Mouse (Mus musculus): ENCODE data around the gene Gm20388. TPM values are rescaled to one million over a fixed set of nuclear protein-coding genes. Genes with fewer than 3 reads are reported as not detected.

Gm20388 gene
- total RNA-seq, 2 experiments from 2014 or later, result 2.2 to 7.6 TPM

DNA sequence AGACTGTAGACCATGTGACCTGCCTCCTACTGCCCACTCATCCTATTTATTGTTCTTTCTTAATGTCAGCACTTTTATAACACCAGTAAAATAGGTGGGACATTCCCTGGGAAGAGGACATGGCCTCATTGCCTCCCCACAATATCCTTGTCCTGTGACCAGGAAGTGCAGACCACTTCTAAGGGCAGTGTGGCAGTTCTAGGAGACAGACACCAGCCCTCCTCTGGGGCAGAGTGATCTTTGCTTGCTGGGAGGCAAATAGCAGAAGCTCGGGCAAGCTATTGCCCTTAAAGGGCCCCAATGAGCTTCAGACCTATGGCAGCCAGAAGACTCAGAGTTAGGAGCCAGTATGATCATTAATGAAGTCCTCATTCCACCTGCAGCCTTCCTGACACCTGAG, 2694.0 kb downstream of the Gm20388 start:
- TF ChIP-seq CTCF (conservative IDR thresholded peaks at IDR 0.05), result no peak
- no peak for DNase-seq (ENCODE audit: low spot score in 2 of 2)
- H3K4me3 ChIP-seq, result no peak overlapping the region
- no peak overlapping the region for H3K27ac ChIP-seq

- no peak for DNase-seq (ENCODE audit: low spot score in 2 of 2)
- no peak for TF ChIP-seq CTCF (conservative IDR thresholded peaks at IDR 0.05)
- H3K4me3 ChIP-seq, result no peak overlapping the region
- H3K27ac ChIP-seq, result no peak overlapping the region
Measured at GRCm38 (mm10) chr8:122605367-122605766, 2694.7 kb downstream of the Gm20388 start.

DNA sequence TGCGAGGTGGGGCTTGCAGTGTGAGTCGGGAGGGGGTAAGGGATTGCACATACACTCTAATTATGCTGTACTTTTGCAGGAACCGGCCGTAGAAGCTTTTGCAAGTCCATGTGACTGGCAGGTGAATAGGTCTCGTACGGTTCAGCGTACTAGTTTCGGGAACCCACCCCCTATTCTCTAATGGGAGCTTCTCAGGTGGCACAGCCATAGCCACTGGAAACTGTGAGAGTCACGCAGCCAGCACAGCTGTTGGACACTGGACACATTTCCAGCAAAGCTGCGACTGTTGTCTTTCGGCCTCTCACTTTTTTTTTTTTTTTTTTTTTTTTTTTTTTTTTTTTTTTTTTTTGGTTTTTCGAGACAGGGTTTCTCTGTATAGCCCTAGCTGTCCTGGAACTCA, 2696.2 kb downstream of the Gm20388 start:
- DNase-seq (ENCODE audit: low spot score in 2 of 2), result no peak
- no peak overlapping the region for H3K27ac ChIP-seq
- TF ChIP-seq CTCF (conservative IDR thresholded peaks at IDR 0.05), result no peak
- H3K4me3 ChIP-seq, result no peak overlapping the region

- no peak for DNase-seq (ENCODE audit: low spot score in 2 of 2)
- TF ChIP-seq CTCF (conservative IDR thresholded peaks at IDR 0.05), result peak; percentile 53
- peak overlapping the region; percentile 79 for H3K4me3 ChIP-seq
- H3K27ac ChIP-seq, result peak overlapping the region; percentile 48
Measured at GRCm38 (mm10) chr8:122610209-122610608, 2699.6 kb downstream of the Gm20388 start.

DNA sequence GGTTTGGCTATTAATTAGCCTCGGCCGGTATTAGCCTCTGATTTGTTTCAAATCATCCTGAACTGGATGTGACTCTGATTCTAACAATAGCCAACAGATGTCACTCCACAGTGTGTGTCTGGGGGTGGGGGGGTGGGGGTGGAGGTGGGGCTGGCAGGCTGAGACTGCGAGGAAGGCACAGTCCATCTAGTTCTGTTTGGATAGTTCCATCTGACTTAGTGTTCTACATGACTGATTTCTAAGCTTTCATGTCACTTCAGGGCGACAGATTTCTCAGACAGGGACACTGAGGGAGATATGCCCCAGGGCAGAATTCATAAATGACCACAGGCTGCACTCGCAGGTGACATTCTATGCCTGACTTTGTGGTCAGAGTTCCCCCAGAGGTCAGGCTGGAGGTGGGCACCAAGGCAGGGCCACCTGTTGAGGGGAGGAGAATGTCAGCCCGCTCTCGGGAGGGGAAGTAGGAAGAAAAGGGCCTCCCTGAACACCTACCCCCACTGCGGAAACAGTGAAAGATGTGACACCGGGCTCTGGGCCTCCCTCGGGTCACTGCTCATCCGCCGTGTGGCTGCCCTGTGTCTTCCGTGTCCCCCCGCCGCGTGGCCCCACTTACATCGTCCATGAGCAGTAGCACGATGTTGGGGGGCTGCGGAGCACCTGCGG, 2700.1 kb downstream of the Gm20388 start:
- Histone ChIP-seq H3K27ac (peak overlapping the region; percentile 95), H3K4me3 (peak overlapping the region; percentile 79)
- TF ChIP-seq CTCF (conservative IDR thresholded peaks at IDR 0.05), result no peak
- DNase-seq (ENCODE audit: low spot score in 2 of 2), result no peak

DNA sequence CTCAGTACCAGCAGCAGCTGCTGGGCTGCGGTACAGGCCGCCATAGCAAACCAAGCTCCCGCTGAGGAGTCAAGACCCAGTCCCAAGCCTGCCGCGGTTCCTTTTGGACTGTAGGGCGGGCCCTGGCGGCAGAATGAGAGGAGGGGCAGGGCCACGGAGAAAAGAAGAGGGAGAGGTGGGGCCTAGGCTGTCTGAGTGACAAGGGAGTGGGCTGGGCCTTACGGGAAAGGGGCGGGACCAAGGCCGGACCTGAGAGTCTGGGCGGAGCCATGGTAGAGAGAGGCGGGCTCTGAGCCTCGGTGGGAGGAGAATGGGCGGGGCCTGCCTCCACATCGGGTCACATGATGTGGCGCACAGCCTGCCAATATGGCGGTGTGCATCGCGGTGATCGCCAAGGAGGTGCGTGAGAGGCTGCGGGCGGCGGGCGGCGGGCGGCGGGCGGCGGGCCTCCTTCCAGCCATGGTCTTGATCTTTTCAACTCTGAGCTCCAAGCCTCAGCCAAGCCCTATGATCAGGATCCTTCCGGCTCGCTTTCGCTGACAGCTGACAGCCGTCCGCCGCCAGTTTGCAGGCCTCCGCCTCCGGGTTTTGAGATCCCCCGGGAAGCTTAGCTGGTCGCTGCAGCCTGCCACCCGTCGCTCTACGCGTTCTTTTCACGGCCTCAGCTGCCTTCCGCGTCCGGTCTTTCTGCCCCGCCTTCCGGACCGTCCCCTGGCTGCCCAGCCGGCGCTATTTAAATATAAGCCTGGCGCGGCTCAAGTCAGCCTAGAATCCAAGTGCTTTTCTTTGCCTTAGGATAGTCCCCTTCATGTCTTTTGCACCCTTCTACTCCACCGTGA, 2700.9 kb downstream of the Gm20388 start, which contains the start of the genes Galns and Trappc2l:
Gene Galns, minus strand, starts transcription at position 169 of the 839 bp plus-strand sequence.
Gene Trappc2l, plus strand, starts transcription at position 346 of the 839 bp plus-strand sequence.
- Histone ChIP-seq H3K27ac (peak within 1 kb of the TSS; percentile 96), H3K4me3 (peak within 1 kb of the TSS; percentile 79)
- peak; percentile 92 to 96 for DNase-seq (ENCODE audit: low spot score in 2 of 2)
- peak; percentile 68 for TF ChIP-seq CTCF (conservative IDR thresholded peaks at IDR 0.05)

DNA sequence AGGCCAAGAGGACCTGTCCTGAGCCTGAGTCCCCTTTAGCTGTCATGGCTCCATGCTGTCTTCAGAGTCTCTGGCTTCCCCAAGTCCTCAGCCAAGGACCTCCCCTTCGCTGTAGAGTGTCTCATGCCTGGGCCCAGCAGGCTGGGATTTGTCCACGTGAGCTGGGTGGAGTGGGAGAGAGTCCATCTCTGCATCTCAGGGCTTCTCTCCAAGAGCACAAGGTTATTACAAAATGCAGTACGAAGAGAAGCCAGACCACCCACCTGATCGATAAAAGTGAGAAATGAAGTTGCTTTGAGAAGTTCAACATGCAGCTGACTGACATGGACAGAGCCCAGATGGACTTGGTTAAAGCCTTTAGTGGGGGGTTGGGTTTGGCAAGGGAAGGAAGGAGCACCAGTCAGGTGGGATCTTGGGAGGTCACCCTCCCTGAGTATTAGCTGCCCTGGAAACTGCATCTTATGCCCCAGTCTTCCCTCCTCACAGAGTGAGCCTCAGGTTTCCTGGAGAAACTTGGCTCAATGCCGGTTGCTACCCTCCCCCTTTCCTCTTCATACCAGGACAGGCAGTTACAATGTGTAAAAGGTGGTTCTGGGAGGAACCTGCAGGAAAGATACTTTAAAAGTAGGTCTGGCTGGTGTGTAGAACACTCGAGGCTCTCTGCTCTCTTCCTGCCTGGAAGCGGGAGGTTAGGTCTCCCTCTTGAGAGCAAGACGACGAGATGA, 2705.7 kb downstream of the Gm20388 start:
- H3K4me3 ChIP-seq, result no peak overlapping the region
- no peak for TF ChIP-seq CTCF (conservative IDR thresholded peaks at IDR 0.05)
- DNase-seq (ENCODE audit: low spot score in 2 of 2), result no peak
- no peak overlapping the region for H3K27ac ChIP-seq

DNA sequence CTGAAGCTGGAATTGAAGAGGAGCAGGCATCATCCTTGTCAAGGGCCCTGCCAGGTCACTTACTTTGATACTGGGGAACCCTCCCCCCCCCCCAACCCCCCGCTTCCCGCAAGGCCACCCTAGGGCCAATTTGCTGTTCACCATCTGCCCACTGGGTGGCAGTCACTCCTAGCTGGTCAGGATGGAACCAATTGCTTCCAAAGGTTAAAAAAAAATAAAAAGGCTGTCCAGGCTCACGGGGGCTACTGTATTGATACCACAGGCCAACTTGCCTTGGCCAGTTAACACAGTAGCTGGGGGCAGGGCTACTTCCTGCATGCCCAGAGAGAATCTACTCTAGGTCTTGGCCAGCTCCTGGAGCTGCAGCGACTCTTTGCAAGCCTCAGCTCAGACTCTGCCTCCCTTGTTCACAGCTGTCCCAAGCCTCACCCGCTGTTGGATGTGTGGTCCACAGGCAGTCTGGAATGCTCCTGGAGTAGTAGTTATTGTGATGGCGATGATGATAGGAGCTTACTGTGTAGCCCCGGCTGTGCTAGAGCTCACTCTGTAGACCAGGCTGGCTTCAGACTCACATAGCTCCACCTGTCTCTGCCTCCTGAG, 2707.4 kb downstream of the Gm20388 start:
- peak; percentile 74 for TF ChIP-seq CTCF (conservative IDR thresholded peaks at IDR 0.05)
- Histone ChIP-seq H3K27ac (no peak overlapping the region), H3K4me3 (no peak overlapping the region)
- DNase-seq (ENCODE audit: low spot score in 2 of 2), result peak; percentile 32 to 80

DNA sequence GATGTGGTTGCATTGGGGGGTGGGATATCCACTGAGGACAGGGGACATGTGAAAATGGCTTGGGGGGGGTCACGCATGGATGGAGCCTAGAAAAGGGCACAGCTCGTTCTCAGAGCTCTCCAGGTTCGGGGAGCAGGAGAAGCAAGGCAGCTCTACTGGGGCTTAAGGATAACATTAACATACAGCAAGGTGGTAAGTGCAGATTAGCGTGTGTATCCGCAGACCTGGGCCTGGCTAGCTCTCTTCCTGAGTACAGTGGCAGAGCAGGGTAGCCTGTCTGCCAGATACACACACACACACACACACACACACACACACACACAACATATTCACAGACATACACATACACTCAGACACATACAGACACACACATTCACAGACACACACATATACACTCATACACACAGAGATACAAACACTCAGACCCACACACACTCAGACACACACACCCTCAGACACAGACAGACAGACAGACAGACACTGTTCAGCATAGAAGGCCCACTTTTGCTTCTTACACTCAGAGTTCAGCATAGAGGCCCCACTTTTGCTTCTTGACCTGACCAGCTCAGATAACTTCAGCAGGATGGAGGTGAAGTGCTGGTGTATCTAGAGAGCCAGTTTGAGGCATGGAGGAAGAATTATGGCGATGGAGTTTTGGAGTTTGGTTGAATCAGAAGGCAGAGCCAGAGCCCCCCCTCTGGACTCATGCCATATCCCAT, 2708.2 kb downstream of the Gm20388 start:
- Histone ChIP-seq H3K4me3 (no peak overlapping the region), H3K27ac (no peak overlapping the region)
- DNase-seq (ENCODE audit: low spot score in 2 of 2), result no peak
- no peak for TF ChIP-seq CTCF (conservative IDR thresholded peaks at IDR 0.05)

DNA sequence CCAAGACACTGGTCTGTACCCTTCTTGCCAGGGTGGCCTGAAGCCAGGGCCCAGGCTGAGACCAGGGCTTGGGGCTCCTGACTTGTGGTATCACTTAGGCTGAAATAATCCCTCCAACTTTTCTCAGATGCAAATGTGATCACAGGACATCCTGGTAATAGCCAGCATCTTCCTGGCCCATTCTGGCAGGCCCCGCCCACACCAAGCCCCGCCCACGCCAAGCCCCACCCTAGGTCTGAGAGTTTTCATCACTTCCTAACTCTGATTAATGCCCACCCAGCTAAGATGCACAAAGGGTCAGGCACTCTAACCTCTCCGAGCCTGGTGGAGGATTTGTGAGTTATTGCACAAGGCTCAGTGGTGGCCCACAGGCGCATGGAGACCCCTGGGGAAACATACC, 2709.8 kb downstream of the Gm20388 start:
- TF ChIP-seq CTCF (conservative IDR thresholded peaks at IDR 0.05), result no peak
- Histone ChIP-seq H3K27ac (no peak overlapping the region), H3K4me3 (no peak overlapping the region)
- no peak for DNase-seq (ENCODE audit: low spot score in 2 of 2)

- no peak for TF ChIP-seq CTCF (conservative IDR thresholded peaks at IDR 0.05)
- no peak within 1 kb of the TSS for H3K27ac ChIP-seq
- no peak for DNase-seq (ENCODE audit: low spot score in 2 of 2)
- H3K4me3 ChIP-seq, result no peak within 1 kb of the TSS
Measured at GRCm38 (mm10) chr8:122622727-122623126, 2712.1 kb downstream of the Gm20388 start, which contains the start of gene Pabpn1l. Gene Pabpn1l, minus strand, starts transcription at chr8:122622739.
